Mouse (Mus musculus) bone marrow, adult 2 months (tissue): ENCODE results near the gene Gm28372.

ENCODE experiments used
- CTCF ChIP-seq: fragments of 200-500 bp; IDR thresholded peaks from 2 replicates; pipeline ENCODE4 v1.5.1; 2011; ENCODE audit warnings: low read length, control low read depth; ENCODE audit not compliant: control insufficient read depth, insufficient read depth
- POLR2A ChIP-seq: fragments of 200-500 bp; IDR thresholded peaks from 2 replicates; pipeline ENCODE4 v1.6.1; 2011; ENCODE audit warnings: low read depth, mild to moderate bottlenecking, control low read depth, low read length, borderline replicate concordance; ENCODE audit not compliant: control insufficient read depth

DNA sequence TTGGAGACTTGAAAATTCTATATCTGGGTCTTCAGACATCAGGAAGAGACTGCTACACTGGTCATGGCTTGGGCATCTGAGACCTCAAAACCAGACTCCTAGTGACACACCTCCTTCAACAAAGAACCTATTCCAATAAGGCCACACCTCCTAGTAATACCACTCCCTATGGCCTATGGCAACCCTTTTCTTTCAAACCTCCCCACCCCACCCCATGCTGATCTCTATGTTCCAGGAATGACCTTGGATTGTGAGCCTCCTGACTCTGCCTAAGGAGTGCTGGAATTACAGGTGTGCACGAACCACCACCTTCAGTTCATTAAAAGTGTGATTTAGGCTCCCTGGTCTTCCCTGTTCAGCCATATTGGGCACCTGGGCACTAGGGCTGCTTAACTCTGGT lies 5.0 kb upstream of the Gm28372 start:
- TF ChIP-seq CTCF (no peak), POLR2A (no peak)
